Mouse (Mus musculus) erythroblast, embryonic 14.5 days (primary cell): ENCODE data around the gene Vti1a.

Source experiments
- GATA1 ChIP-seq: IDR thresholded peaks from 2 replicates; pipeline ENCODE4 v1.6.1; 2012; ENCODE audit warnings: low read length, inconsistent platforms, mixed read lengths
- TAL1 ChIP-seq: IDR thresholded peaks from 3 replicates; pipeline ENCODE4 v1.6.1; 2012; ENCODE audit warnings: low read length, inconsistent platforms, mixed read lengths

- TF ChIP-seq GATA1: peak; percentile 66
- no peak for TF ChIP-seq TAL1
Measured at GRCm38 (mm10) chr19:55582896-55583653, 267.0 kb downstream of the Vti1a start.
